Mouse (Mus musculus) olfactory bulb, adult 2 months (tissue): ENCODE data around the gene Brd3os.

ENCODE experiments used
- CTCF ChIP-seq: fragments of 200-500 bp; IDR thresholded peaks from 2 replicates; pipeline ENCODE4 v1.5.1; 2012; ENCODE audit warnings: low read depth, mild to moderate bottlenecking, low read length, moderate library complexity; ENCODE audit not compliant: insufficient read depth
- POLR2A ChIP-seq: fragments of 200-500 bp; IDR thresholded peaks from 2 replicates; pipeline ENCODE4 v1.6.1; 2012; ENCODE audit warnings: mild to moderate bottlenecking, low read depth, low read length, moderate library complexity; ENCODE audit not compliant: insufficient read depth

DNA sequence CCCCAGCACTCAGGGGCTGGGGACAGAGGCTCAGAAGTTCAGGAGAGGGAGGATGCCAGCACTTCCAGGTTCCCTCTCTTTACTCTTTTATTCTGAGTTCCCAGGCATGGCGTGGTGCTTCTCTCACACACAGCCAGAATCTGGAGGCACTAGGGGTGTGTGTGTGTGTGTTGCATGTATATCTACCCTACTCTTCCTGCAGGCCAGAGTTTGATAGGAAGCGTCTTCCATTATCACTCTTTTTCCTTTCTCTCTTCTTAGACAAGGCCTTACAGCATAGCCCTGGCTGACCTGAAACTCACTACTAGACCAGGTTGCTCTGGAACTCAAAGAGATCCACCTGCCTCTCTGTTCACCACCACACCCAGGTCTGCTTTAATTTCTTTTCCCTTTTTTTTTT is 48.8 kb downstream of the Brd3os start:
- TF ChIP-seq CTCF (no peak), POLR2A (no peak)
